ENCODE assay signal across 11 mouse cellular contexts in the genomic region with DNA sequence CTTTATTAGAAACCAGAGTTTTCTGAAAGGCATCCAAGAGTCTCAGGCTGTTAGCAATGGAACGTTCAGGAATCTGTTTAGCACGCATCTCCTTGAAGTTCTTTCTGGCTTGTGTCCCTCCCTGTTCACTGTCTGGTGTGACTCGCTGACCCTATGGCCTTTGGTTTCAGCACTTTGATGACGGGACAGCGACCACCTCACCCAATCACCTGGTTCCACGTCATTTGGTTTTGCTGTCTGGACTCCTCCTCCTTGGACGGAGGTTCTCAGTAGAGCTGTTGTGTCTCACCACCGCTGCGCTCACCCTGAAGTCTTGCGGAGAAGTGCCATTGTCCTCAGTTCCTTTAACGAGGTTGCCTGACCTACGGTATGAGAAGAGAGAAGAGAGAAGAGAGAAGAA. TPM values are rescaled to one million over a fixed set of nuclear protein-coding genes. Genes with fewer than 3 reads are reported as not detected.
A peak's percentile ranks its signal among the peaks of the same experiment; 100 is the strongest.
DNase-seq lines count a peak whose midpoint lies in the region; ATAC-seq and TF ChIP-seq lines count a peak whose summit lies in the region.
"Had no signal": no experiment of that assay in that cellular context is flagged by ENCODE, and none has a peak within 500 bp of the region (broad histone marks: within the 10 kb centered on the region; RNA-seq: fewer than 3 reads in every experiment).

No protein-coding gene starts in this region.

- peaks cover 85% of the 10 kb centered on the region for H3K36me3 ChIP-seq in forebrain, embryonic 10.5 days (replicated peaks)
- peaks cover 68% of the 10 kb centered on the region for H3K36me3 ChIP-seq in forebrain, embryonic 13.5 days (ENCODE audit: poor library complexity, severe bottlenecking)
- H3K36me3 ChIP-seq in embryonic facial prominence, embryonic 13.5 days, result no peaks in the 10 kb centered on the region
- no peaks in the 10 kb centered on the region for H3K36me3 ChIP-seq in lung, embryonic 16.5 days (ENCODE audit: control insufficient read depth, insufficient read depth, low read length)
- H3K36me3 ChIP-seq in forebrain, postnatal 0 days (ENCODE audit: insufficient read depth), result no peaks in the 10 kb centered on the region

- no peak for ATAC-seq in forebrain, embryonic 13.5 days
- no peak for ATAC-seq in embryonic facial prominence, embryonic 13.5 days (ENCODE audit: insufficient number of reproducible peaks, insufficient read depth, low FRiP score, low TSS enrichment, low read depth)
- ATAC-seq in lung, embryonic 16.5 days (ENCODE audit: low read depth), result peak; percentile 43
- no peak for ATAC-seq in forebrain, postnatal 0 days
- ATAC-seq: midbrain, embryonic 16.5 days had no signal

- 14% methylated on average over 12 of the region's 12 CpGs for WGBS in forebrain, embryonic 10.5 days
- 25% methylated on average over 12 of the region's 12 CpGs for WGBS in forebrain, embryonic 13.5 days
- WGBS in embryonic facial prominence, embryonic 13.5 days, result 3% methylated on average over 12 of the region's 12 CpGs
- 1% methylated on average over 12 of the region's 12 CpGs for WGBS in lung, embryonic 16.5 days
- WGBS in forebrain, postnatal 0 days, result 26% methylated on average over 12 of the region's 12 CpGs

- DNase-seq in forebrain, embryonic 10.5 days (ENCODE audit: extremely low spot score, low spot score), result peak; percentile 51
- peak; percentile 41 for DNase-seq in 416B (ENCODE audit: low read depth)
- DNase-seq in gastrocnemius, adult 2 months, result no peak
- no peak for DNase-seq in forebrain, postnatal 0 days
- DNase-seq in layer of hippocampus, adult 9-11 months, result no peak

- no peaks in the 10 kb centered on the region for H3K9me3 ChIP-seq in forebrain, embryonic 10.5 days
- no peaks in the 10 kb centered on the region for H3K9me3 ChIP-seq in forebrain, embryonic 13.5 days (replicated peaks)
- no peaks in the 10 kb centered on the region for H3K9me3 ChIP-seq in embryonic facial prominence, embryonic 13.5 days
- H3K9me3 ChIP-seq in lung, embryonic 16.5 days (ENCODE audit: control insufficient read depth, low read length), result no peaks in the 10 kb centered on the region
- H3K9me3 ChIP-seq in forebrain, postnatal 0 days (ENCODE audit: low read length), result no peaks in the 10 kb centered on the region

- H3K4me3 ChIP-seq in forebrain, embryonic 10.5 days, result no peak overlapping the region
- H3K4me3 ChIP-seq in forebrain, embryonic 13.5 days, result no peak overlapping the region
- H3K4me3 ChIP-seq in embryonic facial prominence, embryonic 13.5 days, result no peak overlapping the region
- no peak overlapping the region for H3K4me3 ChIP-seq in lung, embryonic 16.5 days (ENCODE audit: low read length)
- H3K4me3 ChIP-seq in gastrocnemius, adult 2 months, result no peak overlapping the region
- H3K4me3 ChIP-seq in forebrain, postnatal 0 days (ENCODE audit: low read depth, low read length), result no peak overlapping the region

- H3K4me2 ChIP-seq in forebrain, embryonic 13.5 days, result no peak overlapping the region
- H3K4me2 ChIP-seq in embryonic facial prominence, embryonic 13.5 days, result 0 out of 2 replicates have a peak overlapping the region, but pooled peaks have one; percentile 11
- H3K4me2 ChIP-seq in lung, embryonic 16.5 days (ENCODE audit: low read depth, low read length), result no peak overlapping the region
- H3K4me2 ChIP-seq in forebrain, postnatal 0 days (ENCODE audit: low read depth), result no peak overlapping the region

- no peak overlapping the region for H3K27ac ChIP-seq in forebrain, embryonic 10.5 days
- no peak overlapping the region for H3K27ac ChIP-seq in forebrain, embryonic 13.5 days
- no peak overlapping the region for H3K27ac ChIP-seq in embryonic facial prominence, embryonic 13.5 days
- H3K27ac ChIP-seq in lung, embryonic 16.5 days (ENCODE audit: low read length), result no peak overlapping the region
- no peak overlapping the region for H3K27ac ChIP-seq in gastrocnemius, adult 2 months
- H3K27ac ChIP-seq in forebrain, postnatal 0 days (ENCODE audit: low read depth, low read length), result no peak overlapping the region

- H3K4me1 ChIP-seq in forebrain, embryonic 10.5 days, result peaks cover 17% of the 10 kb centered on the region
- H3K4me1 ChIP-seq in forebrain, embryonic 13.5 days, result peaks cover 5% of the 10 kb centered on the region
- no peaks in the 10 kb centered on the region for H3K4me1 ChIP-seq in embryonic facial prominence, embryonic 13.5 days
- no peaks in the 10 kb centered on the region for H3K4me1 ChIP-seq in lung, embryonic 16.5 days (replicated peaks; ENCODE audit: control insufficient read depth, insufficient read depth, low read length)
- no peaks in the 10 kb centered on the region for H3K4me1 ChIP-seq in forebrain, postnatal 0 days (ENCODE audit: insufficient read depth)

- no peak overlapping the region for H3K9ac ChIP-seq in forebrain, embryonic 13.5 days
- no peak overlapping the region for H3K9ac ChIP-seq in embryonic facial prominence, embryonic 13.5 days
- no peak overlapping the region for H3K9ac ChIP-seq in lung, embryonic 16.5 days (ENCODE audit: low read length)
- no peak overlapping the region for H3K9ac ChIP-seq in forebrain, postnatal 0 days

- no peak for TF ChIP-seq CTCF in gastrocnemius, adult 2 months (IDR thresholded peaks at IDR 0.05)
- TF ChIP-seq CTCF in forebrain, postnatal 0 days (IDR thresholded peaks at IDR 0.05; ENCODE audit: low read depth), result no peak

- H3K27me3 ChIP-seq in forebrain, embryonic 10.5 days (ENCODE audit: poor library complexity, severe bottlenecking), result peaks cover 32% of the 10 kb centered on the region
- H3K27me3 ChIP-seq in forebrain, embryonic 13.5 days, result no peaks in the 10 kb centered on the region
- peaks cover 56% of the 10 kb centered on the region for H3K27me3 ChIP-seq in embryonic facial prominence, embryonic 13.5 days
- peaks cover 10% of the 10 kb centered on the region; the same call in 1 of the 2 replicates for H3K27me3 ChIP-seq in lung, embryonic 16.5 days (ENCODE audit: control insufficient read depth, insufficient read depth, low read depth, low read length)
- H3K27me3 ChIP-seq in forebrain, postnatal 0 days (ENCODE audit: insufficient read depth, low read length), result no peaks in the 10 kb centered on the region

- intact Hi-C loops in gastrocnemius, adult 2 months (cut with DNase I), result no loop called here

RNA-seq across cellular contexts. Expression of a gene that starts 21.2 kb away (rescaled TPM):
- 80.9 and 87.7 TPM in 2 replicates for polyA plus RNA-seq in forebrain, embryonic 10.5 days (2016; fragmentation: Nextera tagmentation; extraction: Ambion mirVana)
- polyA plus RNA-seq in forebrain, embryonic 13.5 days (2015; fragmentation: Nextera tagmentation; extraction: Ambion mirVana), result 71.0 and 77.0 TPM in 2 replicates
- 1.3 and 2.3 TPM in 2 replicates for polyA plus RNA-seq in embryonic facial prominence, embryonic 13.5 days (2015; fragmentation: Nextera tagmentation; extraction: Ambion mirVana)
- not detected in 2 replicates for polyA plus RNA-seq in lung, embryonic 16.5 days (2015; fragmentation: Nextera tagmentation; extraction: Ambion mirVana)
- total RNA-seq in gastrocnemius, adult 2 months (2021), result not detected
- 3.9 and 6.2 TPM in 2 replicates for total RNA-seq in forebrain, postnatal 0 days (2014; rRNA removed)
- 8.3 and 10.2 TPM in 2 replicates for polyA plus RNA-seq in forebrain, postnatal 0 days (2015; fragmentation: Nextera tagmentation; extraction: Ambion mirVana)
- polyA plus RNA-seq: C2C12; heart, embryonic 14.5 days had no signal

RNA-seq across cellular contexts. Expression of a gene that starts 21.4 kb away (rescaled TPM):
- 44.2 and 44.7 TPM in 2 replicates for polyA plus RNA-seq in forebrain, embryonic 10.5 days (2016; fragmentation: Nextera tagmentation; extraction: Ambion mirVana)
- polyA plus RNA-seq in forebrain, embryonic 13.5 days (2015; fragmentation: Nextera tagmentation; extraction: Ambion mirVana), result 57.1 and 63.2 TPM in 2 replicates
- polyA plus RNA-seq in embryonic facial prominence, embryonic 13.5 days (2015; fragmentation: Nextera tagmentation; extraction: Ambion mirVana), result 10.8 and 12.5 TPM in 2 replicates
- 13.3 and 14.7 TPM in 2 replicates for polyA plus RNA-seq in lung, embryonic 16.5 days (2015; fragmentation: Nextera tagmentation; extraction: Ambion mirVana)
- total RNA-seq in gastrocnemius, adult 2 months (2021), result 10 to 100 TPM; 14.7 to 22.2 TPM
- 42.9 and 44.6 TPM in 2 replicates for total RNA-seq in forebrain, postnatal 0 days (2014; rRNA removed)
- polyA plus RNA-seq in forebrain, postnatal 0 days (2015; fragmentation: Nextera tagmentation; extraction: Ambion mirVana), result 35.2 and 39.2 TPM in 2 replicates

Comparison
In these comparisons a context has a peak if more than half of its experiments do, and no peak if none do; other contexts are left out.
1. DNase-seq: peak in forebrain, embryonic 10.5 days (single experiment) and 416B (single experiment); none in gastrocnemius, adult 2 months (single experiment), forebrain, postnatal 0 days (single experiment) and layer of hippocampus, adult 9-11 months (single experiment).